Mouse (Mus musculus) natural killer cell, adult 2 months (primary cell): Measurements from ENCODE around the gene Nf1.

Experiments used
- DNase-seq, 2 experiments: peaks; one replicate each; pipeline ENCODE4 v3.0.0; 2022; ENCODE audit warnings: low spot score in 2 of 2

Gene Nf1

DNA sequence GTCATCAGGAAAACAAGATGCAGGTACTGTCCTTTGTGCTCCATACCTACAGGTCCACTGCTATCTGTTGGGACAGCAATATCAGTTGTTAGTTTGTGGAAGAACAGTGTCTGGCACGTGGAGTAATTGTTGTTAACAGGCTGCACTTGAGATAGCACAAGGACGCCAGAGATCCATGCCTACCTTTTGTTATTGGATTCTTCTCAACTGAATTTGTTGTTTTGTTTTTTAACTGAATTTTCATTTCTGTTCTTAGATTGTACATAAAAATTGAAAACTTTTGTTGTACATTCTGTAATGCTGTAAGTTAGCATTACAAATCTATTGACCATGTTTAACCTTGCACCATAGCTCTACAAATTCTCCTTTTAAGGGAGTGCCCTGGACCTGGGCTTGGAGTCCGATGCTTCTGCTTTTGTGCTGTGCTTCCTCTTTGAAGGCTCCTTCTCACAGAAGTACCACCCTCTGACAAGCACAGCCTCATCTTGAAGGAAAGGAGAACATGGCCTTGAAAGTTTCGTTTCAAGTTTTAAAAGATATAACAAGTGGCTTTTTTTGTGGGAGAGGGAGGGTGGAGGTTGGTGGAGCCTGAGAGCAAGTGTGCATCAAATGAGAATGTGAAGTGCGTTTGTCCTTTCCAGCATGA is 188.4 kb downstream of the Nf1 start:
- peak in 1 of 2 experiments; percentile 69 for DNase-seq

DNA sequence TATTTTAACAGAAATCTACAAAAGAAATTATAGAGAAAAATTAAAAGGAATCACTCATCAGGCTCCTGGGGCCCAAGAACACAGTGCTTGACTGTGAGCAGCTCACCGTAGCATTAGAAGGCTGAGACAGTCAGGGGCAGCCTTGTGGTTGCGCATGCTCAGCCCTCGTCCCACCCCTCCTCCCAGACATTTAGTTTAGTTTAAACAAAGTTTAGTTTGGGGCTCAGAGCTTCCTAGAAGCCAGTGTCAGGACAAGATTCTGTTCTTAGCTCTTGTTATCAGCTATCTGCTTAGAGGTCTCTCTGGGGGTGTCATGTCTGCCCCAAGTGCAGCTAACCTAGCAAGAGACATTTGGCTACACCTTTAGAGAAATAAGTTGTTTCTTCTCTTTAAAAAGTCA is 189.1 kb downstream of the Nf1 start:
- no peak for DNase-seq

DNA sequence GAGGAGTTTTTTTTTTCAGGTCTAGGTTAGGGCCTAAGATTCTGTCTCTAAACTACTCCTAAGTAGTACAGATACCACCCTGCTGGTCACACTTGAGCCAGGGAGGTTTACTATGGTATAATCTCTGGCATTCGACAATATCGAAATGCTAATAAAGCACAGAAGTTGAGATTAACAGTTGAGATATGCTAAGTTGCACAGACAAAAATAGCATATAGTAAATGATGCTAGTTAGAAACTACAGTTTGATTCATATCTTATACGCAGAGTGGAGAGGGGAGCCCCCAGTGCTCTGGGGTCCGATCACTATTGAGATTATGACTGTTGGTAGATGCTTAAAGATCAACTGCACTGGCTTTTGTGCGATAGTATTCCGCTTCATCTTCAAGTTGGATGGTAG is 189.7 kb downstream of the Nf1 start:
- no peak for DNase-seq

DNA sequence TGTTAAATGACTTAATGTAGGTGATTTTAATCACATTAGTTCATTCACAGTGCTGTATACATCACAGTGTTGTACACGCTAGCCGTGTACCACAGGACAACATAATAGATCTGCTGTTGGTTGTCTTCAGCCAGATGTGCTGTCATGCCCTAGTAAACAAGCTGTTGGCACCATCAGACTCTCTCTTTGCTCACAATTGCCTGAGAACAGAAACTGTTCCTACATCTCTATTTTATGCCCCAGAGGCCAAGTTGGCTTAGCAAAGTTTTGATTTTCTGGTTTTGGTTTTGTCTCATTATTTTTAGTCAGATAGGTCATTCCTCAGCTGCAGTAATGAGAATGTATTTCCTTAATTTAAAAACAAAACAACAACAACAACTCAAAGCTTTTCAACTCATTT is 190.2 kb downstream of the Nf1 start:
- peak in 1 of 2 experiments; percentile 33 for DNase-seq

DNA sequence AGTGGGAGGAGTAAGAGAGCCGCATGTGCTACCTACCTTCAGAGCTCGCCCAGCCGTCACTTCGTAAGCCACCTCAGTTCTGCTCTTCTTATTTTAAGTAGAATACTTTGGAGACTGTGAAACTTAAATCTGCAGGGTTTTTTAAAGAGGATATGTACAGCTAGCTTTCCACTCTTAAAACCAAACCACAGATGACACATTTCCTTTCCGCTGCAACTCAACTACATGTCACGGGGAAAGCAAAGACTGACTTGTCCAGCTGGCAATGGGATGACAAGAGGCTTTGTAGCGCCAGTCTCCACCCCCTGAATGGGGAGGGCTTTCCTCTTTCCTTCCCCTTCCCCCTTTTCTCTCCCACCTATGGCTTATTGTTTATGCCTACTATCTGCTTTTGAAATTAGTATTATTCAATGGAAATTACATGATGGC is 190.9 kb downstream of the Nf1 start, which contains the start of the genes Evi2 and Evi2a:
Evi2 (minus strand) TSS at position 257 of the 429 bp plus-strand sequence.
Evi2a (minus strand) TSS at position 277 of the 429 bp plus-strand sequence.
- peak; percentile 71 to 75 for DNase-seq

DNA sequence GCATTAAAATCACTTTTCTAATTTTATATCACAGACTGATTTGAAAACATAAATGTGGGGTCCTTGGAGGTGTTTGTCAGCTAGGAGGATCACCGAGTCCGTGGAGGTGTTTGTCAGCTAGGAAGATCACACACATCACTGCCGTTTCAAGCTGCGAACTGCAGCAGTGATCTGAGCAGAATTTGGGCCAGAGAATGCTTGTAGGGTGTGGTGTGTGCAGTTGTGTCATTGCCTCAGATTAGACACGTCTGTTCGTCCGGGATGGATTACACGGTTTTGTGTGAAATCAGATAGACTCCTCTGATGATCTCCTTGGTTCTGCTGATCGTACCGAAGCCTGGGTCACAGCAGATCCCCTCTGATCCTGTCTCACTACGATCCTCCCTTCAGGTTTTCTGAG is 191.3 kb downstream of the Nf1 start:
- DNase-seq = no peak

DNA sequence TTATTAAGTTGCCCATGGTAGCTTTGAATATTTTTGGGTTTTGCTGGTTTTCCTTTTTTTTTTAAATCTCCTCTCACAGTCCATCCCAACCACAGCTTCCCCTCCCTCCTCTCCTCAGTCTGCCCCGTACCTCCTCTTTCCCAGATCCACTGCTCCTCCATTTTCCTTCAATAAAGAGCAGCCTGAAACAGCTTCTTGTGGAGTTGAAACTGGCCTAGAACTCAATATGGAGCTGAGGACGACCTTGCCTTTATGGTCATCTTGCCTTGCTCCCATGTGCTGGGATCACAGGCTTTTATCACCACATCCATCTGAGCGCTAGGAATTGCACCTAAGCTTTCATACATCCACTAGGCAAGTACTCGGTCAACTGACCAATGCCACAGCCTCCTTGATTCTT is 192.0 kb downstream of the Nf1 start:
- DNase-seq = no peak

DNA sequence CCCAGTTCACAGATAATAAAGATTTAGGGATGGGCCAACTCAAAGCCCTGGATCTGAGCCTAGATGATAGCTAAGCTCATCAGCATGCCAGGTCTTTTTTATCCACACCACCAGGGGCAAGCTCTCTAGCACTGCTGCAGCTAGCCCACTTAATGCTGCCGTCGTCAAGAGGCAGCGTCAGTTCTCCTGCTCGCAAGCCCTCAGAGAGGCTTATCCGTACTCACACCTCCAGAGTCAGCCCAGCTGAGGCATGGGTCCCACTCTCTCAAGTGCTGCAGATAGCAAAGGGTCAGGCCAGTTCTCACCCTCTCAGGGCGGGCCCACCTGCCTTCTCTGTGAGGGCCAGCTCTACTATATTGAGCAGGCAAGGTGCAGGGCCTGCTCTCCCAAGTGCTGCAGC is 193.8 kb downstream of the Nf1 start:
- no peak for DNase-seq

DNA sequence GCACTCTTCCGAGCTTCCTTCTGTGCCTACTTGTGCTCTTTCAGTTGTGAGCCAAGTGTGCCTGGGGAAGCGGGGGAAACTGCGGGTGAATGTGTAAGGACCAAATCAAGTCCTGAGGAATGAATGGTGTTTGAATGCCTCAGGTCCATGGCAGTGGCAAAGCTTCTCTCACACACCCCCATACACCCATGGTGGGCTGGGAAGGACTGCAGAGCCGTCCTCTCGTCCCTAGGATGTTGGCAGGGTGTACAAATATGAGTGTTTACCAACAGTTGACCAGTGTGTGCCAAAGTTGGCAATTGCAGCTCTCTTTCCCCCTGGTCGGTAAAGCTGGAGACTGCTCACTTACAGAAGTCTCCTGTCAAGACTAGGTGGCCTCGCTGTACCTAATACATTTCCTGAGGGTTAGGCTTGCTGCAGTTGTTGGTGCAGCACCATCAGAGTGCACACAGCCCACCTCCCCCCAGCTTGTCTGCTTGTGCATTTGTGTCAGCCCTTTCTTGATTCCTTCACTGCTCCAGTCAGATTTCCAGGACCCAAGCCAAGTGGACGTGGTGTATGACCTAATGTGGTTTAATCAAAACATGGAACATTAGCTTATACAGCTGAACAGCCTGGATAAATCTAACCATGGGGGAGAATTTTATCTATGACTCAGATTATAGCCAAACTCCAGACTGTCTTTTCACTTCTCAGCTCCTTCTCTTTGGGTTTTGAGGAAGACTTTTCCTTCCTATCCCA is 194.6 kb downstream of the Nf1 start:
- DNase-seq = no peak

DNA sequence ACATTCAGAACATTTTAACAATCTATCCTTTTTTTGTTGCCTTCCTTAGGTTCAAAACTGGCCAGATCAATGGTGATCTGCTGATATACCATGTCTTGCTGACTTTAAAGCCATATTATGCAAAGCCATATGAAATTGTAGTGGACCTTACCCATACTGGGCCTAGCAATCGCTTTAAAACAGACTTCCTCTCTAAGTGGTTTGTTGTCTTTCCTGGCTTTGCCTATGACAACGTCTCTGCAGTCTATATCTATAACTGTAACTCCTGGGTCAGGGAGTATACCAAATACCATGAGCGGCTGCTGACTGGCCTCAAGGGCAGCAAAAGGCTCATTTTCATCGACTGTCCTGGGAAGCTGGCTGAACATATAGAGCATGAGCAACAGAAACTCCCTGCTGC is 196.1 kb downstream of the Nf1 start:
- DNase-seq = no peak

DNA sequence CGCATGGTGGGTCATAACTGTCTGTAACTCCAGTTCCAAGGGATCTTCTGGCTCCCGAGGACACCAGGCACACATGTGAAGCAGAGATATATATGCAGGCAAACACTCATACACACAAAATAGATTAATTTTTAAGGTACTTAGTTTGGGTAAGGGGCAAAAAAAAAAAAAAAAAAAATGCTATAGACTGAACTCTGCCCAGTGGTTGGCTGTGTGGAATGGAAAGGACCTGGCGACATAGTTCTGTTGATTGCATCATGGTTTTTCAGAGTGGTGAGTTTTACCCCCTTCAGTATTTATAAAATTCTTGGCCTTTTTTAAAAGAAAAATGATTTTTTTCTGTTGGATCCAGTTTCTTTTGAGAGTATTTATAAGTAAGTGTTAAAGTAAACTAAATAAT is 196.8 kb downstream of the Nf1 start:
- DNase-seq = no peak

DNA sequence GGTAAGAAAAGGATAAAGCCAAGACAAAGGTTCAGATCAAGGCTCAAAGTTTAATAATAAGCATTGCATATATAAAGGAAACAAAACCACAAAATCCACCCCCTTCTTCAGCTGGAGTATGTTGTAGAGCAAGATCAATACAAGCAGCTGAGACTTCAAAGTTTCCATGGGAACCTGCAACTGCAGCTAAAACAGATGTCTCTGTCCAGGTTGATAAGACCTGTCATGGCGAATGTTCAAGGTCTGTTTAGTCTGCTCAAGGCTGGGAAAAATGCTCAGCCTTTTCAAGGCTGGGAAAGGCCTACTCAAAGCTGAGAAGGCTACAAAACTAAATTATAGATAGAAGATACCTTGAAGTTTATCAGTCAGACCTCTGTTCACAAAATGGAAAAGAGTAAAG is 213.1 kb downstream of the Nf1 start:
- no peak for DNase-seq

DNA sequence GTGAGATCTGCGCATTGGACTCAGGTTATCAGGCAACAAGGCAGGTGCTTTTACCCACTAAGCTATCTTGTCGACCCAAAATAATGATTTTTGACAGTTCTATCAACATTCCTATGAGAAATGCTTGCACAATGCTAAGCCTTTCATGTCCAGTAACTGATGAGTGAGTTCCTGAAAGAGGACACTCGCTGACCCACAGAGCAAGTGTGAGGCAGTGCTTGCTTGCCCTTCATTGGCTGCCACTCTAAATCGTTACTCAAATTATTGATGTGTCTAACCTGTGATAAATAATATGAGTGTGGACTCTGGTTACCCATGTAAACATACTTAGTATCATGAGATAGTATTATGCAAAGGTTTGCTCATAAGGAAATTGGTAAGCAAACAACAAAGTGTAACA is 221.0 kb downstream of the Nf1 start:
- no peak for DNase-seq

DNA sequence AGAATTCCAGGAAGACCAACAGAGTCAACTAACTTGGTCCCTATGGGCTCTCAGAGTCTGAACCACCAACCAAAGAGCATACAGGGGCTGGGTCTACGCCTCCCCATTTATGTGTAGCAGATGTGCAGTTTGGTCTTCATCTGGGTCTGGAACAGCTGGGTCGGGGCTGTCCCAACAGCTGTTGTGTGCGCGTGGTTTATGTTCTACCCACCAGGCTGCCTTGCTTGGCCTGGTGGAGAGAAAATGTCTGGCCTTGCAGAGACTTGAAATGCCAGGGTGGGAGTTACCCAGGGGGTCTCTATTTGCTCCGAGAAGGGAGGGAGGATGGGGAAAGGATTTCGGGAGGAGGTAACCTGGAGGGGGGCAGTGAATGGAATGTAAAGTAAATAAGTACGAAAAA is 224.0 kb downstream of the Nf1 start:
- no peak for DNase-seq

DNA sequence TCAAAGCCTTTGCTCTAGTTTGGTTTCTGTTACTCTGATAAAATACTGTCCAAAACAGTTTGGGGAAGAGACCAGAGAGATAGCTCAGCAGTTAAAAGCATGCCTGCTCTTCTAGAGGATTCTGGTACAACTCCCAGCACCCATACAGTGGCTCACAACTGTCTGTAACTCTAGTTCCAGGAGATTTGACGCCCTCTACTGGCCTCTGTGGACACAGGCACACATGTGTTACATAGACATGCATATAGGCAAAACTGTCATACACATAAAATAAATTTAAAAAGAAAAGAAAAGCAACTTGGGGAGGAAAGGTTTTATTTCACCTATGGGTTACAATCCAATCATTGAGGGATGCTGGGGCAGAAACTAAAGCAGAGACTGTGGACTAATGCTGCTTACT is 227.5 kb downstream of the Nf1 start:
- DNase-seq = no peak

DNA sequence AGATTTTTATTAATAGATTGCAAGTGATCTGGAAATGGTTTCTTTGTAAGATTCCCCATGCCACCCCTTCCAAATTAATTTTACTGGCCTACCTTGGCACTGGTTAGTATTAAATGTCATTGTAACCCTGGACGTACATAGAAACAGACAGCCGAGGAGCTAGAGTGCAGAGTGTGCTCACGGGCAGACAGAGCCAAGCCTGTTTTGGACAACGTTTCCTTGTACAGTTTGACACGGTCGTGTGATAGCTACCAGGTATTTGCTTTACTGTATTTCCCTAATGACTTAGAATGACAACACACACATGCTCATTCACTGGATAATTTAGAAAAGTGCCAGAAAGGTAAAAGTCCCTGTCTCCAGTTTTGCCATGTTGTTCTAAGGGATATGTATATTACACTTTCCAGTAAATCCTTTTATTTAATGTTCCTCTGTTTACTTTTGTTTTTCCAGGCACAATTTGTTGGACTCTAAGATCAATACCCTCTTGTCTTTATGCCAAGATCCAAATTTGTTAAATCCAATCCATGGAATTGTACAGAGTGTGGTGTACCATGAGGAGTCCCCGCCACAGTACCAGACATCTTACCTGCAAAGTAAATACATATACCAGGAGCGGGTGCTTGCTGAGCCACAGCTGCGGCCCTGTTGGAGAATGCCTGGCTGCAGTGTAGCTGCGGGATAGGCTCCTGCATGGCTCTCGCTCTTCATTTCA is 228.9 kb downstream of the Nf1 start:
- no peak for DNase-seq

DNA sequence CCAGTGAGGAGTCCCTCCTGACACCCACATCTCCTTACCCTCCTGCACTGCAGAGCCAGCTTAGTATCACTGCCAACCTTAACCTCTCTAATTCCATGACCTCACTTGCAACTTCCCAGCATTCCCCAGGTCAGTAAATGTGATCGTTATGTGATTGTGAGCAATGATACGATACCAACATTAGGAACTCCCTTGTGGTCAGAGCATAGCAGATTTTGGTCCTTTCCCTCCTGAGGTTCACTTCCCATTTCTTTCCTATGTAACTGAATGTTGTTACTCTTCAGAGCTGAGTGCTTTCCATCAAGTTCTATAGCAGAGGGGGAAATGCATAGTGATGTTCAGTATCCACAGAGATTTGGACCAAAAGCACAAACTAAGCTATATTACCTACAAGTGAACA is 230.8 kb downstream of the Nf1 start:
- no peak for DNase-seq

DNA sequence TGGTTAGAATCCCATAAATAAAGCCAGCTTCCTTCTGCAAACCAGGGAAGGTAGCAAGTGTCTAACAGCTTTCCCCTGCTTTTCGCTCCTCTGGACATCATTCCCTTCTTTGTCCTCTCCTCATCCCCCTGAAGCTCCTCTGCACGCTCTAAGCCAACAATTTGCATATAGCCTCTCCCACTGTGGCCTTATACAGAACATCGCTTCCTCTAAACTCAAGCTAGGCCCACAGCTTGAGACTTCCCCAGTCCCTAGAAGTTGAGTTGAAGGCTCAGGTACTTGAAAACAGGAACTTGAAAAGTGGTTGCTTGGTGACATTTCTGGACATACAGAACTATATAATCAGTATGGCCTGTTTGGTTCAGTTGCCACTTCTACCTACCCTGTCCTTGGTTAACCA is 234.3 kb downstream of the Nf1 start:
- DNase-seq = peak in 1 of 2 experiments; percentile 29

DNA sequence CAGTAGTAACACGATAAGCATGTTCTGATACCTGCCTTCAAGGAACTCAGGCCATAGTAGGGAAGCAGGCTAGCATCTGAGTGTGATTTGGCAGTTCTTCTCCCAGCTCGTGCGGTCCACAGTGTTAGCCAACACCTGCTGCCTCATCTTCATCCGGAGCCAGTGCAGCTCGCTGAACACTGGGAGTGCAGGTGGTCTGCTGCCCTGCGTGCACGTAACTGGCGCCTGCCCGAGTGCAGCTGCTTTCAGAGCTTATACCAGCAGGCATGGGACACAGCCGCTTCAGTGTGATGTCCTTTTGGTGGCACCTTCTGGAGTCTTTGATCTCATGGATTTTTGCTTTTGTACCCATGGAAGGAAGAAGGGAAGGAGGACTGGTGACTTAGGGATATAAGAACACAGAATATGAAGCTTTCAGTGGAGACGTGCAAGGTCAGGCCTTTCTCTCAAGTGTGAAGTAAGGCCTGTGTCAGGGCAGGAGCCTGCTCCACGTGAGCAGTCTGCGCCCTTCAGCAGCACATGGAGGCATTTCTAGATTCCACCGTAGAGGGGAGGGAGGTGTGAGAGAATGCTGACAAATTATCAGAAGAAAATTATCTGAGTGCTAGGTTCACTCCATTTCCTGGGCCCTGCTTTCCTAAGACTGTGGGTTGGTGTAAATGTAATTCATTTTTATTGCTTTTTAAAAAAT is 236.0 kb downstream of the Nf1 start:
- no peak for DNase-seq

DNA sequence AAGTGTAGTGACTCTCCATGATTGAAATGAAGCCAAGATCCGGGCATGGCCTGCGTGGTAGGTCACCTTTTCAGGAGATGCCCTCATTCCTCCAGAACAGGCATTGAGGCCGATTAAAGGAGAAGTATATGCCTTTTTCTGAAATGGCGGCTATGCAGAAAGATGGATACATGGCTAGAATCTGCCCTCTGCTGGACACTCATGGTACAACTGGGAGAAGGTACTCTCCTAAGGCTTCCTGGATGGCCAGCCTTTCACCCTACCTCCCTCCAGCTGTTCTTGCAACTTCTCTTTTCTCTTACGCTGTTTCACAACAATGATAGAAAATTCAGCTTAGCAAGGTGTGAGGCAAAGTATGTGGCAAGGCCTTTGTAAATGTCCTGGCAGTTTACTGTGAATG is 238.2 kb downstream of the Nf1 start:
- DNase-seq = peak; percentile 75 to 81

DNA sequence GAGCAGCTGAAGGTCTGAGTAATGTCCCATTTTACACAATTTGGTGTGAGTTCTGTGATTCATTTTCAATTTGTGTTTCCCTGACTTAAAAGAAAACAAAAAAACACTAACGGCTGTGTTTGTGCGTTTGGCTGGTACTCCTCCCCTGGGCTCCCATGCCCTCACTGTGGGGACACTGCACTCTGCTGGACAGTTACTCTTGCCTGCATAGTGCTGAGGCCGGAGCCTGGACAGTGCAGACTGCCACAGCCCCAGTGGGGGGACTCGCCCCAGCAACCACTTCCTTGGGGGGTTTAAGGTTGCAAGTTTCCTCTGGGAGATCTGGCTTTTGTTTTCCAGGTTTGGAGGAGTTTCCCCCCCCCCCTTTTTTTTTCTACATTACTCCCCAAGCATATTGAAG is 241.2 kb downstream of the Nf1 start:
- DNase-seq = no peak

DNA sequence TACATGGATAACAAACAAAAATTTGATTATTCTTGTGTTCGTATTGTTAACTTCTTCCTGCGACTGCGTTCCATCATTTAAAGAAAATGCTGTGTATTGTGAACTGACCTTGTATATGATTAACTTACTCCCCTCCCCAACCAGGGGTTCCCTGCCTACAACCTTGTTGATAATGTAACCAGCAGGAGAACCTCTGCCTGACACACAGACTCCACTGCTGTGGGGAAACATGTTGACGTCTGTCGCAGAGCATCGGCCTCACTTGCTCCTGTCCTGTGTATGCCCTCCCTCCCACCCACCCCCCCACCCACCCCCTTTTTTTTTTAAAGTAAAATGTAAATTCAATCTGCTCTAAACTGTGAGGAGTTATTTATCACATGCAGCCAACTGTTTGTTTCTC is 241.8 kb downstream of the Nf1 start:
- no peak for DNase-seq
